In the genomic region with DNA sequence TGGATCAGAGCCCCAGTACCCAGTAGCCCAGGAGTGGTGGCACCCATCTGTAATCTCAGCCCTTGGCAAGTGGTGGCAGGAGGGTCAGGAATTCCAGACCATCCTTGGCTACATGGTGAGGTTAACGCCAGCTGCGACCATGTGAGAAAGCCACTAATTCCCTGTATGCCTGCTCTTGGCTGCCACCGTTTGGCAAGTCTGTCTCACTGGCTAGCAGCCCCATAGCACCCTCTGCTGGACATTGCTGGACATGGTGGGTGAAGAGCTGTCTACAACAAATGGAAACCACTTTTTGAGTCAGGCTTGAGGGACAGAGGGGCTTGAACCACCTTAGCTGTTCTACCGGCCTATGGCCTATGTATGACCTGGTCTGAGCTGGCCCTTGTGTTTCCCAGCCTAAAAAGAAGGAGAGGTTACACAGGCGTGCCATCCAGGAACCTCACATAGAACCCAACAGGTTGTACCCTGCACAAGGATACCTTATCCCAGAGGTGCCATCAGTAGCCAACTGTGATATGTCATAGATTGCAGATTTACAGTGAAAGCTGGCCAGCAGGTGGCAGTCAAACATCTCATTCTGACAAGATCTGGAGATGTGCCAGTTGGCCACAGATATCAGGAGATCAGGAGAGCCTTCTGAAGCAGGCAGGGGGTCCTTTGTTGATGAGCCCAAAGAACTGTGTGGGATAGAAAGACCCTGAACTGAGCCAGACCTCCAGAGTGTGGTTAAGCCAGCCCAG, we compare ENCODE assay signal across 8 mouse cellular contexts. TPM values are rescaled to one million over a fixed set of nuclear protein-coding genes. Genes with fewer than 3 reads are reported as not detected.
DNase-seq lines count a peak whose midpoint lies in the region; ATAC-seq and TF ChIP-seq lines count a peak whose summit lies in the region.

No protein-coding gene starts in this region.

- H3K79me2 ChIP-seq in heart, adult 2 months (replicated peaks; ENCODE audit: control insufficient read depth, insufficient read depth, low read length): no peaks in the 10 kb centered on the region
- H3K79me2 ChIP-seq in liver, adult 2 months (ENCODE audit: control insufficient read depth, insufficient read depth, low read length): no peaks in the 10 kb centered on the region

- no peak overlapping the region for H3K4me2 ChIP-seq in kidney, postnatal 0 days (ENCODE audit: low read length)

- H3K36me3 ChIP-seq in embryonic facial prominence, embryonic 10.5 days (replicated peaks): no peaks in the 10 kb centered on the region
- no peaks in the 10 kb centered on the region for H3K36me3 ChIP-seq in heart, adult 2 months (ENCODE audit: control insufficient read depth, insufficient read depth, low read length)
- no peaks in the 10 kb centered on the region for H3K36me3 ChIP-seq in kidney, postnatal 0 days (ENCODE audit: insufficient read depth, low read length)
- H3K36me3 ChIP-seq in liver, adult 2 months (ENCODE audit: control insufficient read depth, insufficient read depth, low read length): no peaks in the 10 kb centered on the region

- peak; percentile 94 for DNase-seq in 416B (ENCODE audit: low read depth)
- peak; percentile 96 for DNase-seq in adrenal gland, postnatal 14 days
- DNase-seq in embryonic facial prominence, embryonic 10.5 days (ENCODE audit: low spot score): peak; percentile 92
- DNase-seq in heart, adult 2 months: peak; percentile 90 to 92
- peak; percentile 94 for DNase-seq in kidney, postnatal 0 days (ENCODE audit: low spot score)
- DNase-seq in liver, adult 2 months (ENCODE audit: extremely low read depth, low read depth, low spot score): peak; percentile 75
- DNase-seq in naive thymus-derived CD4-positive, alpha-beta T cell, adult 2 months (ENCODE audit: low read depth): peak; percentile 95
- DNase-seq in spleen, postnatal 4 days (ENCODE audit: low spot score in 2 of 2): peak; percentile 90 to 96

- H3K9me3 ChIP-seq in embryonic facial prominence, embryonic 10.5 days: no peaks in the 10 kb centered on the region
- no peaks in the 10 kb centered on the region for H3K9me3 ChIP-seq in kidney, postnatal 0 days (replicated peaks; ENCODE audit: low read length)

- 0 out of 2 replicates have a peak overlapping the region, but pooled peaks have one; percentile 3 for H3K27ac ChIP-seq in embryonic facial prominence, embryonic 10.5 days (replicated peaks)
- H3K27ac ChIP-seq in heart, adult 2 months: no peak overlapping the region
- H3K27ac ChIP-seq in kidney, postnatal 0 days: no peak overlapping the region
- H3K27ac ChIP-seq in liver, adult 2 months (replicated peaks; ENCODE audit: insufficient read depth, low read depth, low read length): no peak overlapping the region

- no peak overlapping the region for H3K4me3 ChIP-seq in embryonic facial prominence, embryonic 10.5 days
- no peak overlapping the region for H3K4me3 ChIP-seq in heart, adult 2 months
- no peak overlapping the region for H3K4me3 ChIP-seq in kidney, postnatal 0 days (replicated peaks; ENCODE audit: low read depth, low read length)
- H3K4me3 ChIP-seq in liver, adult 2 months (ENCODE audit: insufficient read depth, low read depth, low read length): no peak overlapping the region

- H3K9ac ChIP-seq in heart, adult 2 months (ENCODE audit: low read depth, low read length): no peak overlapping the region
- no peak overlapping the region for H3K9ac ChIP-seq in kidney, postnatal 0 days (ENCODE audit: low read depth, low read length)
- H3K9ac ChIP-seq in liver, adult 2 months (ENCODE audit: low read depth, low read length): no peak overlapping the region

- ATAC-seq in kidney, postnatal 0 days (replicated peaks; ENCODE audit: low FRiP score, low read depth): peak; percentile 62

- TF ChIP-seq EP300 in heart, adult 2 months (IDR thresholded peaks at IDR 0.05; ENCODE audit: insufficient read depth, low read depth, low read length): peak; percentile 100

- 6% methylated on average over 5 of the region's 5 CpGs for WGBS in embryonic facial prominence, embryonic 10.5 days
- WGBS in heart, adult 2 months: 7% methylated on average over 5 of the region's 5 CpGs
- WGBS in kidney, postnatal 0 days: 7% methylated on average over 5 of the region's 5 CpGs
- WGBS in liver, adult 2 months: 8% methylated on average over 5 of the region's 5 CpGs

- peaks cover 24% of the 10 kb centered on the region for H3K4me1 ChIP-seq in embryonic facial prominence, embryonic 10.5 days
- H3K4me1 ChIP-seq in heart, adult 2 months (ENCODE audit: control insufficient read depth, insufficient read depth, low read length): no peaks in the 10 kb centered on the region
- no peaks in the 10 kb centered on the region for H3K4me1 ChIP-seq in kidney, postnatal 0 days (replicated peaks; ENCODE audit: insufficient read depth, low read length)
- H3K4me1 ChIP-seq in liver, adult 2 months (ENCODE audit: control insufficient read depth, insufficient read depth, low read length): no peaks in the 10 kb centered on the region

- peak; percentile 31; the same call in 1 of the 2 replicates for TF ChIP-seq POLR2A in heart, adult 2 months (IDR thresholded peaks at IDR 0.05; ENCODE audit: insufficient read depth, low read depth, low read length)
- TF ChIP-seq POLR2A in liver, adult 2 months (IDR thresholded peaks at IDR 0.05; ENCODE audit: extremely low read depth, insufficient read depth, low read length): no peak

- peak; percentile 99; the same call in 1 of the 2 replicates for TF ChIP-seq CTCF in heart, adult 2 months (IDR thresholded peaks at IDR 0.05)
- TF ChIP-seq CTCF in kidney, postnatal 0 days (IDR thresholded peaks at IDR 0.05; ENCODE audit: low read depth): peak; percentile 100
- TF ChIP-seq CTCF in liver, adult 2 months (IDR thresholded peaks at IDR 0.05; ENCODE audit: low read depth, low read length): peak; percentile 100

- H3K27me3 ChIP-seq in embryonic facial prominence, embryonic 10.5 days (replicated peaks; ENCODE audit: low read depth, poor library complexity, severe bottlenecking): peaks cover 25% of the 10 kb centered on the region
- H3K27me3 ChIP-seq in heart, adult 2 months (ENCODE audit: control insufficient read depth, insufficient read depth, low read length): no peaks in the 10 kb centered on the region
- H3K27me3 ChIP-seq in kidney, postnatal 0 days (ENCODE audit: insufficient read depth, low read length): no peaks in the 10 kb centered on the region
- no peaks in the 10 kb centered on the region for H3K27me3 ChIP-seq in liver, adult 2 months (ENCODE audit: control insufficient read depth, insufficient read depth, low read length)

- intact Hi-C loops in heart, adult 2 months (cut with DNase I): loop anchor here (1.0 to 5.0 kb wide), 4 partner anchors 79 to 194 kb away; a partner anchor contains a TSS

RNA-seq across cellular contexts. Expression of a gene that starts 10.4 kb away (rescaled TPM):
- 2.2 and 11.5 TPM in 2 replicates for total RNA-seq in adrenal gland, postnatal 14 days (2021)
- 10.2 and 12.3 TPM in 2 replicates for polyA plus RNA-seq in embryonic facial prominence, embryonic 10.5 days (2016; fragmentation: Nextera tagmentation; extraction: Ambion mirVana)
- total RNA-seq in heart, adult 2 months (2021): 1 to 10 TPM; 1.9 to 2.4 TPM
- 5.9 and 9.2 TPM in 2 replicates for polyA plus RNA-seq in heart, adult 2 months (2012; rRNA removed)
- polyA plus RNA-seq in kidney, postnatal 0 days (2015; fragmentation: Nextera tagmentation; extraction: Ambion mirVana): 12.3 and 12.5 TPM in 2 replicates
- 7.6 and 8.9 TPM in 2 replicates for total RNA-seq in liver, adult 2 months (2014; rRNA removed)
- polyA plus RNA-seq in liver, adult 2 months (2012; rRNA removed): 4.0 and 8.8 TPM in 2 replicates

RNA-seq across cellular contexts. Expression of a gene that starts 23.4 kb away (rescaled TPM):
- 300 and 316 TPM in 2 replicates for total RNA-seq in adrenal gland, postnatal 14 days (2021)
- polyA plus RNA-seq in embryonic facial prominence, embryonic 10.5 days (2016; fragmentation: Nextera tagmentation; extraction: Ambion mirVana): 278 and 280 TPM in 2 replicates
- total RNA-seq in heart, adult 2 months (2021): 100 to 1,000 TPM; 186 to 203 TPM
- 234 and 293 TPM in 2 replicates for polyA plus RNA-seq in heart, adult 2 months (2012; rRNA removed)
- polyA plus RNA-seq in kidney, postnatal 0 days (2015; fragmentation: Nextera tagmentation; extraction: Ambion mirVana): 307 and 309 TPM in 2 replicates
- total RNA-seq in liver, adult 2 months (2014; rRNA removed): 82.7 and 93.8 TPM in 2 replicates
- polyA plus RNA-seq in liver, adult 2 months (2012; rRNA removed): 136 and 143 TPM in 2 replicates

RNA-seq across cellular contexts. Expression of a gene that starts 53.7 kb away (rescaled TPM):
- total RNA-seq in adrenal gland, postnatal 14 days (2021): 20.9 and 25.7 TPM in 2 replicates
- polyA plus RNA-seq in embryonic facial prominence, embryonic 10.5 days (2016; fragmentation: Nextera tagmentation; extraction: Ambion mirVana): 0.65 and 0.91 TPM in 2 replicates
- total RNA-seq in heart, adult 2 months (2021): 10 to 100 TPM; 24.1 to 40.7 TPM
- polyA plus RNA-seq in heart, adult 2 months (2012; rRNA removed): 63.1 and 73.5 TPM in 2 replicates
- polyA plus RNA-seq in kidney, postnatal 0 days (2015; fragmentation: Nextera tagmentation; extraction: Ambion mirVana): 3.1 and 4.1 TPM in 2 replicates
- 0.13 and 0.28 TPM in 2 replicates for total RNA-seq in liver, adult 2 months (2014; rRNA removed)
- polyA plus RNA-seq in liver, adult 2 months (2012; rRNA removed): 0.07 and 0.10 TPM in 2 replicates

Comparison
In these comparisons a context has a peak if more than half of its experiments do, and no peak if none do; other contexts are left out.
1. RNA of a gene that starts 53.7 kb away (polyA plus RNA-seq): 63.1 to 73.5 TPM in heart, adult 2 months; 3.1 to 4.1 TPM in kidney, postnatal 0 days, 0.65 to 0.91 TPM in embryonic facial prominence, embryonic 10.5 days and 0.07 to 0.10 TPM in liver, adult 2 months; every median in the first group is over 10 times any median in the second.
2. Peak in every context shown above with its lines, with median percentiles within 50 percentile points of each other: DNase-seq and CTCF ChIP-seq.